Mouse (Mus musculus): ENCODE measurements at regions not wholly inside any gene's neighbourhood (a gene's known extent, or its start where the extent isn't known, plus 50 kb on each side); places are given as distances from the start of the nearest gene placed in this dataset.

DNA sequence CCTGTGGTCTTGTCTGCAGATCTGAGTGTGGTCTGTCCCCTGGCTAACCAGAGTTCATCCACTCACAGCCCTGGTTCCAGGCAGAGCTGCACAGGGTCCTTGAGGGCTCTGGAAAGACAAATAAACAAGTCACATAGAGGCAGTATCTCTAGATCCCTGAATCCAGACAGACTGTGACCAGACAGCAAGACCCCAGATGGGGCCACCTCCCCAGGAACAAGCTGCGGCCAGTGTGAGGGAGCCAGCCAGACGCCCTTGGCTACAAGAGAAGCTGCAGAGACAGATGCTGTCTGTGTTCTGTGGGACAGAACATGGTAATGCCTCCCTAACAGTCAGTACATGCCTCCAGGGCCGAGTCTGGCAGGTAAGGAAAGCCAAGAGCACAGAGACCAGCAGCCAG is 127.6 kb upstream of the Ccnd1 start:
- no peak for TF ChIP-seq POLR2A (IDR thresholded peaks at IDR 0.05; ENCODE audit: insufficient read depth, low read depth, low read length)
- no peak for TF ChIP-seq CTCF (IDR thresholded peaks at IDR 0.05; ENCODE audit: insufficient read depth, low read depth, low read length)
- 72% methylated on average over 3 of the region's 3 CpGs for WGBS
- Histone ChIP-seq H3K4me1 (ENCODE audit: control insufficient read depth, insufficient read depth, low read length) (no peaks in the 10 kb centered on the region), H3K4me3 (ENCODE audit: insufficient read depth, low read depth, low read length) (no peak overlapping the region), H3K27ac (ENCODE audit: insufficient read depth, low read depth, low read length) (no peak overlapping the region)

DNA sequence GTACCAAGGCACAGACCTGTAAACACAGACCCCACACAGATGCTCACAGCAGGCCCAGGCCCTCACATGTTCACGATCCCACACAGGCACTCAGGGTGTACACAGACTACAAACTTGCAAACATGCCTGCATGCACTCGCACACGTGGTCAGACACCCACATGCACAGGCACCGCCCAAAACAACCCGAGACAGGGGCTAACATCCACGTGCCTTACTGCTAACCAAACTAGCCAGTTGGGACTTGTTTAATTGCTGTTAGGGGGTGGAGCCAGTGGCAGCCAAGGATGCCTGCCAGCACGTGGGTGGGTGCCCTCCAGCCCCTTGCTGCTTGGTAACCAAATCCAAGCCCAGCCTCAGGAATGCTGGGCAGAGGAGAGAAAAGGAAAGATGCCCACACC is 116.6 kb upstream of the Ccnd1 start:
- peaks cover 9% of the 10 kb centered on the region for H3K4me1 ChIP-seq (ENCODE audit: control insufficient read depth, insufficient read depth, low read length)
- no peak overlapping the region for H3K4me3 ChIP-seq (ENCODE audit: insufficient read depth, low read depth, low read length)
- TF ChIP-seq CTCF (IDR thresholded peaks at IDR 0.05; ENCODE audit: insufficient read depth, low read depth, low read length) = no peak
- TF ChIP-seq POLR2A (IDR thresholded peaks at IDR 0.05; ENCODE audit: insufficient read depth, low read depth, low read length) = no peak
- no peak overlapping the region for H3K27ac ChIP-seq (ENCODE audit: insufficient read depth, low read depth, low read length)
- WGBS = 40% methylated on average over 7 of the region's 7 CpGs

- TF ChIP-seq POLR2A (IDR thresholded peaks at IDR 0.05; ENCODE audit: insufficient read depth, low read depth, low read length) (no peak), CTCF (IDR thresholded peaks at IDR 0.05; ENCODE audit: insufficient read depth, low read depth, low read length) (no peak)
- Histone ChIP-seq H3K4me3 (ENCODE audit: insufficient read depth, low read depth, low read length) (no peak overlapping the region), H3K4me1 (ENCODE audit: control insufficient read depth, insufficient read depth, low read length) (peaks cover 10% of the 10 kb centered on the region), H3K27ac (ENCODE audit: insufficient read depth, low read depth, low read length) (no peak overlapping the region)
Observed at GRCm38 (mm10) chr7:145051616-145052015, 111.9 kb upstream of the Ccnd1 start.

GRCm38 (mm10) chr7:145050729-145051128 is 111.0 kb upstream of the Ccnd1 start:
- Histone ChIP-seq H3K27ac (ENCODE audit: insufficient read depth, low read depth, low read length) (no peak overlapping the region), H3K4me1 (ENCODE audit: control insufficient read depth, insufficient read depth, low read length) (peaks cover 4% of the 10 kb centered on the region; the same call in 1 of the 2 replicates), H3K4me3 (ENCODE audit: insufficient read depth, low read depth, low read length) (no peak overlapping the region)
- TF ChIP-seq POLR2A (IDR thresholded peaks at IDR 0.05; ENCODE audit: insufficient read depth, low read depth, low read length) (no peak), CTCF (IDR thresholded peaks at IDR 0.05; ENCODE audit: insufficient read depth, low read depth, low read length) (no peak)
- 93% methylated on average over 3 of the region's 3 CpGs for WGBS

DNA sequence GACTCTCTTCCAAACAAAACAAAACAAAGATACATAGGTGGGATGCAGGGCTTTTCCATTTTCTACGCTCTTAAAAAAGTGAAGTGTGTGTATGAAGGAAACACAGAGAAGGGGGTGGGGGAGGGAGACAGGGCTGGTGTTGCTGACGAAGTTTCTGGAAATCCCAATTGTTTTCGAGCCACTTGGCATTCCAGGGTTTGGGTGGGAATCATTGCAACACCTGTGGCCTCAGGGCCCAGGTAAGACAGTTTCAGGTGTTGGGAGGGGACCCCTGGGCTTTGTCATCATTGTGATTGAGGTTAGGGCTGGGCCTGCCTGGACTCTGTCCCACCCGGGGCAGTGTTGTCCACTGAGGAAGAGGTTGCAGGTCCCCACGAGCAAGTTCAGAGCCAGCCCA is 108.8 kb upstream of the Ccnd1 start:
- Histone ChIP-seq H3K4me3 (ENCODE audit: insufficient read depth, low read depth, low read length) (no peak overlapping the region), H3K4me1 (ENCODE audit: control insufficient read depth, insufficient read depth, low read length) (peaks cover 4% of the 10 kb centered on the region; the same call in 1 of the 2 replicates), H3K27ac (ENCODE audit: insufficient read depth, low read depth, low read length) (no peak overlapping the region)
- 93% methylated on average over 5 of the region's 5 CpGs for WGBS
- no peak for TF ChIP-seq POLR2A (IDR thresholded peaks at IDR 0.05; ENCODE audit: insufficient read depth, low read depth, low read length)
- TF ChIP-seq CTCF (IDR thresholded peaks at IDR 0.05; ENCODE audit: insufficient read depth, low read depth, low read length) = no peak

DNA sequence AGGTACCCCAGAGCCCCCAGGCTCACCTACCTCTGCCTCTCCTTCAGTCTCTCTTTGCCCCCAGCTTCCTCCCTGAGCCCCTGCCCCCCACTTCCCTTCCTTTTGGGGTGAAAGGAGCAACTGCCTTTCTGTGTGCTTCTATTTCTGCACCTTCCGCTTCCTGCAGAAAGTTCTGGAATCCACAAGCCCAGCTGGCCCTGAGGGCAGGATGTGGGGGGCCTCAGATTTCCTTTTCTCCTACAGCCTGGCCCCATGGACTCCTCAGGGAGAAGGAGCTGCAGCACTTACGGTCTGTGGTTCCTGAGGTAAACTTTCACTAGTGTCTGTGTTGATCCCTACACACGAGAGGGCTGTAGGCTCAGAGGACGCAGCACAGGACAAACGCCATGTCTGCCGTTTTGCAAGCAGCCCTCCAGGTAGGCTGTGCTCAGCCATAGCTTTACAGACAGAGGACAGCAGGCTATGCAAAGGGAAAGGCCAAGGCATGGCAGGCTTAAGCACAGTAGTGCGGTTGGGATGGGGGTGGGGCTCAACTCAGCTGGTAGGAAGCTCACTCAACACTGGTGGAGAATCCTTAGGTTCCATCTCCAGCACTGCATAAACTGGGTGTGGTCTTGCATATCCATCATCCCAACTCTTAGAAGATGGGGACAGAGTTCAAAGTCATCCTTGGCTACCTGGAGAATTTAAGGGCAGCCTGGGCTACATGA is 108.2 kb upstream of the Ccnd1 start:
- 86% methylated on average over 7 of the region's 7 CpGs for WGBS
- no peak overlapping the region for H3K27ac ChIP-seq (ENCODE audit: insufficient read depth, low read depth, low read length)
- H3K4me3 ChIP-seq (ENCODE audit: insufficient read depth, low read depth, low read length) = no peak overlapping the region
- H3K4me1 ChIP-seq (ENCODE audit: control insufficient read depth, insufficient read depth, low read length) = peaks cover 4% of the 10 kb centered on the region; the same call in 1 of the 2 replicates
- no peak for TF ChIP-seq POLR2A (IDR thresholded peaks at IDR 0.05; ENCODE audit: insufficient read depth, low read depth, low read length)
- no peak for TF ChIP-seq CTCF (IDR thresholded peaks at IDR 0.05; ENCODE audit: insufficient read depth, low read depth, low read length)

- peaks cover 4% of the 10 kb centered on the region; the same call in 1 of the 2 replicates for H3K4me1 ChIP-seq (ENCODE audit: control insufficient read depth, insufficient read depth, low read length)
- no peak for TF ChIP-seq CTCF (IDR thresholded peaks at IDR 0.05; ENCODE audit: insufficient read depth, low read depth, low read length)
- no peak for TF ChIP-seq POLR2A (IDR thresholded peaks at IDR 0.05; ENCODE audit: insufficient read depth, low read depth, low read length)
- no peak overlapping the region for H3K27ac ChIP-seq (ENCODE audit: insufficient read depth, low read depth, low read length)
- H3K4me3 ChIP-seq (ENCODE audit: insufficient read depth, low read depth, low read length) = no peak overlapping the region
- WGBS = 93% methylated on average over 1 of the region's 1 CpGs
Observed at GRCm38 (mm10) chr7:145045230-145045629, 105.5 kb upstream of the Ccnd1 start.

GRCm38 (mm10) chr7:145043455-145044149 is 103.9 kb upstream of the Ccnd1 start:
- Histone ChIP-seq H3K27ac (ENCODE audit: insufficient read depth, low read depth, low read length) (no peak overlapping the region), H3K4me1 (ENCODE audit: control insufficient read depth, insufficient read depth, low read length) (peaks cover 4% of the 10 kb centered on the region; the same call in 1 of the 2 replicates), H3K4me3 (ENCODE audit: insufficient read depth, low read depth, low read length) (no peak overlapping the region)
- WGBS = 68% methylated on average over 7 of the region's 7 CpGs
- TF ChIP-seq CTCF (IDR thresholded peaks at IDR 0.05; ENCODE audit: insufficient read depth, low read depth, low read length) = no peak
- TF ChIP-seq POLR2A (IDR thresholded peaks at IDR 0.05; ENCODE audit: insufficient read depth, low read depth, low read length) = no peak

- Histone ChIP-seq H3K4me3 (ENCODE audit: insufficient read depth, low read depth, low read length) (no peak overlapping the region), H3K27ac (ENCODE audit: insufficient read depth, low read depth, low read length) (no peak overlapping the region), H3K4me1 (ENCODE audit: control insufficient read depth, insufficient read depth, low read length) (no peaks in the 10 kb centered on the region)
- no peak for TF ChIP-seq POLR2A (IDR thresholded peaks at IDR 0.05; ENCODE audit: insufficient read depth, low read depth, low read length)
- TF ChIP-seq CTCF (IDR thresholded peaks at IDR 0.05; ENCODE audit: insufficient read depth, low read depth, low read length) = no peak
- 92% methylated on average over 8 of the region's 8 CpGs for WGBS
Observed at GRCm38 (mm10) chr7:145040871-145041270, 101.1 kb upstream of the Ccnd1 start.
